Mouse (Mus musculus): Measurements from ENCODE around the gene Ctnnd1. TPM values are rescaled to one million over a fixed set of nuclear protein-coding genes. Genes with fewer than 3 reads are reported as not detected.
A peak's percentile ranks its signal among the peaks of the same experiment; 100 is the strongest.

The Ctnnd1 gene
- total and polyA plus RNA-seq, 3 experiments: 26.5 to 61.4 (median 53.4) TPM

GRCm38 (mm10) chr2:84623428-84624119, 27.0 kb downstream of the Ctnnd1 start:
- DNase-seq: no peak
- Histone ChIP-seq H3K4me3 (no peak overlapping the region), H3K79me2 (replicated peaks; ENCODE audit: control insufficient read depth, insufficient read depth, low read length) (peaks cover 6% of the 10 kb centered on the region), H3K27ac (peak overlapping the region; percentile 58), H3K36me3 (ENCODE audit: control insufficient read depth, insufficient read depth, low read length) (peaks cover 72% of the 10 kb centered on the region), H3K27me3 (ENCODE audit: control insufficient read depth, insufficient read depth, low read length) (no peaks in the 10 kb centered on the region), H3K9ac (ENCODE audit: low read depth, low read length) (no peak overlapping the region), H3K4me1 (ENCODE audit: control insufficient read depth, insufficient read depth, low read length) (peaks cover 30% of the 10 kb centered on the region)
- intact Hi-C loops (cut with DNase I): loop anchor here (2.0 kb wide), 1 partner anchor 15 kb away; no protein-coding TSS in a partner anchor
- no peak for TF ChIP-seq EP300 (IDR thresholded peaks at IDR 0.05; ENCODE audit: insufficient read depth, low read depth, low read length)
- no peak for TF ChIP-seq CTCF (IDR thresholded peaks at IDR 0.05)
- TF ChIP-seq POLR2A (IDR thresholded peaks at IDR 0.05; ENCODE audit: insufficient read depth, low read depth, low read length): no peak
- WGBS: 39% methylated on average over 3 of the region's 3 CpGs

- TF ChIP-seq CTCF (IDR thresholded peaks at IDR 0.05) (no peak), POLR2A (IDR thresholded peaks at IDR 0.05; ENCODE audit: insufficient read depth, low read depth, low read length) (no peak), EP300 (IDR thresholded peaks at IDR 0.05; ENCODE audit: insufficient read depth, low read depth, low read length) (no peak)
- Histone ChIP-seq H3K9ac (ENCODE audit: low read depth, low read length) (no peak overlapping the region), H3K4me1 (ENCODE audit: control insufficient read depth, insufficient read depth, low read length) (peaks cover 28% of the 10 kb centered on the region), H3K4me3 (no peak overlapping the region), H3K27ac (peak overlapping the region; percentile 58), H3K36me3 (ENCODE audit: control insufficient read depth, insufficient read depth, low read length) (peaks cover 73% of the 10 kb centered on the region), H3K27me3 (ENCODE audit: control insufficient read depth, insufficient read depth, low read length) (no peaks in the 10 kb centered on the region), H3K79me2 (replicated peaks; ENCODE audit: control insufficient read depth, insufficient read depth, low read length) (peaks cover 6% of the 10 kb centered on the region)
- no peak for DNase-seq
- WGBS: 22% methylated on average over 2 of the region's 2 CpGs
- intact Hi-C loops (cut with DNase I): loop anchor here (2.0 kb wide), 1 partner anchor 16 kb away; no protein-coding TSS in a partner anchor
Observed at GRCm38 (mm10) chr2:84622668-84623067, 27.9 kb downstream of the Ctnnd1 start.

GRCm38 (mm10) chr2:84619646-84620340, 30.8 kb downstream of the Ctnnd1 start:
- Histone ChIP-seq H3K4me1 (ENCODE audit: control insufficient read depth, insufficient read depth, low read length) (peaks cover 12% of the 10 kb centered on the region), H3K79me2 (replicated peaks; ENCODE audit: control insufficient read depth, insufficient read depth, low read length) (peaks cover 4% of the 10 kb centered on the region), H3K27ac (peak overlapping the region; percentile 24; the same call in 1 of the 2 replicates), H3K36me3 (ENCODE audit: control insufficient read depth, insufficient read depth, low read length) (peaks cover 69% of the 10 kb centered on the region), H3K4me3 (no peak overlapping the region), H3K9ac (ENCODE audit: low read depth, low read length) (no peak overlapping the region), H3K27me3 (ENCODE audit: control insufficient read depth, insufficient read depth, low read length) (no peaks in the 10 kb centered on the region)
- TF ChIP-seq EP300 (IDR thresholded peaks at IDR 0.05; ENCODE audit: insufficient read depth, low read depth, low read length) (no peak), CTCF (IDR thresholded peaks at IDR 0.05) (no peak), POLR2A (IDR thresholded peaks at IDR 0.05; ENCODE audit: insufficient read depth, low read depth, low read length) (no peak)
- intact Hi-C loops (cut with DNase I): no loop called here
- DNase-seq: no peak
- 91% methylated on average over 21 of the region's 21 CpGs for WGBS

- DNase-seq: no peak
- intact Hi-C loops (cut with DNase I): loop anchor here (1.0 kb wide), 1 partner anchor 33 kb away; no protein-coding TSS in a partner anchor
- peaks cover 7% of the 10 kb centered on the region for H3K4me1 ChIP-seq (ENCODE audit: control insufficient read depth, insufficient read depth, low read length)
- no peaks in the 10 kb centered on the region; the same call in none of the 2 replicates for H3K79me2 ChIP-seq (replicated peaks; ENCODE audit: control insufficient read depth, insufficient read depth, low read length)
- H3K9ac ChIP-seq (ENCODE audit: low read depth, low read length): 0 out of 2 replicates have a peak overlapping the region, but pooled peaks have one; percentile 16
- 23% methylated on average over 2 of the region's 2 CpGs for WGBS
- no peaks in the 10 kb centered on the region for H3K27me3 ChIP-seq (ENCODE audit: control insufficient read depth, insufficient read depth, low read length)
- H3K36me3 ChIP-seq (ENCODE audit: control insufficient read depth, insufficient read depth, low read length): peaks cover 67% of the 10 kb centered on the region
- peak overlapping the region; percentile 24 for H3K27ac ChIP-seq
- TF ChIP-seq EP300 (IDR thresholded peaks at IDR 0.05; ENCODE audit: insufficient read depth, low read depth, low read length) (no peak), POLR2A (IDR thresholded peaks at IDR 0.05; ENCODE audit: insufficient read depth, low read depth, low read length) (no peak), CTCF (IDR thresholded peaks at IDR 0.05) (no peak)
- no peak overlapping the region for H3K4me3 ChIP-seq
Observed at GRCm38 (mm10) chr2:84618914-84619313, 31.7 kb downstream of the Ctnnd1 start.

DNA sequence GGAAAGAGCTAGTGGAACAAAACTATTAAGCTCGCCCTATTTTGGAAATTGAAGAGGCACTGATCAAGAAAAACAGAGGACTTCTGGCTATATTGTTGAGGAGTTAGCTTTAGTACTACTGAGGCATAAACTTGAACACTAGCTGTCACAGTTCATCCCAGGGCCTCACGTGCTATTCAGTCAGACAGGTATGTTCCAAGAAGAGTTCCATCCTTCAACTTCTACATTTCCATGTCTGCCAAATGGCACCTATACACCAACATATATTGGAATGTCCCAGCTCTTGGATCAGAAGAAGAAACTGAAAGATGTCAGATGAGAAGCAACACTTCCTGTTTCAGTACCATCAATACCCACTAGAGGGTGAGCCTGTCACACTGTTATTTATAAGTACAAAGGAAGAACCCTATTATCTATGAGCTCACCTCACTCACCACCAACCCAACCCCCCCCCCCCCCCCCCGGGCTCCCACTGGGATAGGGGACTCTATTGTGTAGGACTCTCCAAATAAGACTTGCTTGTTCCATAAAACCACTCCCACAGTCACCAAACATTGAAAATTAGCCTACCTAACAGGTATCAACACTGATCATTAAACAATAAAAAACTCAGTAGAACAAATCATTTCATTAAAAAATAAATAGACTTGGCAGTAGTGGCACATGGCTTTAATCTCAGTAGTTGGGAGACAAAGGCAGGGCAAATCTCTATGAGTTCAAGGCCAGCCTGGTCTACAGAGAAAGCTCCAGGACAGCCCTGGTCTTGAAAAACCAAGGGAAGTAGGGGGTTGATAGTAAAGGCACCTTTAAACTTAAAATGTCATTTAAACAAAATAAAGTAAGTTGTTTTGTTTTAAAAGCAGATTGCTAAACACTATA, 32.7 kb downstream of the Ctnnd1 start:
- TF ChIP-seq CTCF (IDR thresholded peaks at IDR 0.05) (peak; percentile 87), EP300 (IDR thresholded peaks at IDR 0.05; ENCODE audit: insufficient read depth, low read depth, low read length) (no peak), POLR2A (IDR thresholded peaks at IDR 0.05; ENCODE audit: insufficient read depth, low read depth, low read length) (no peak)
- peaks cover 61% of the 10 kb centered on the region for H3K36me3 ChIP-seq (ENCODE audit: control insufficient read depth, insufficient read depth, low read length)
- 47% methylated on average over 3 of the region's 3 CpGs for WGBS
- no peak overlapping the region for H3K4me3 ChIP-seq
- no peaks in the 10 kb centered on the region; the same call in none of the 2 replicates for H3K79me2 ChIP-seq (replicated peaks; ENCODE audit: control insufficient read depth, insufficient read depth, low read length)
- intact Hi-C loops (cut with DNase I): loop anchor here (1.0 kb wide), 2 partner anchors 34 to 42 kb away; no protein-coding TSS in a partner anchor
- H3K4me1 ChIP-seq (ENCODE audit: control insufficient read depth, insufficient read depth, low read length): peaks cover 5% of the 10 kb centered on the region
- no peak overlapping the region for H3K9ac ChIP-seq (ENCODE audit: low read depth, low read length)
- no peaks in the 10 kb centered on the region for H3K27me3 ChIP-seq (ENCODE audit: control insufficient read depth, insufficient read depth, low read length)
- no peak for DNase-seq
- peak overlapping the region; percentile 24 for H3K27ac ChIP-seq
